Mouse (Mus musculus) CH12.LX (cell line): ENCODE results near the gene Grsf1. TPM values are rescaled to one million over a fixed set of nuclear protein-coding genes. Genes with fewer than 3 reads are reported as not detected.

Experiments used
- DNase-seq: peaks from one replicate; pipeline ENCODE4 v3.0.0-alpha.2; 2013; ENCODE audit errors: extremely low read depth
- H3K27ac ChIP-seq: 2 replicates; pipeline ENCODE4 v1.5.1; 2012; ENCODE audit warnings: low read depth, mild to moderate bottlenecking, control low read depth, moderate library complexity; ENCODE audit not compliant: insufficient read depth
- H3K27me3 ChIP-seq: replicated peaks from 2 replicates; pipeline ENCODE3; 2012; ENCODE audit warnings: inconsistent platforms
- H3K36me3 ChIP-seq, 2 experiments: replicated peaks in 1 of 2; 2 replicates each; pipeline versions ENCODE3 to v1.6.1; 2012; ENCODE audit warnings: inconsistent platforms in 1 of 2, low read length in 1 of 2, mild to moderate bottlenecking in 1 of 2, mixed read lengths in 1 of 2, moderate library complexity in 1 of 2; ENCODE audit not compliant: control insufficient read depth in 1 of 2, insufficient read depth in 1 of 2
- H3K4me1 ChIP-seq, 2 experiments: 2 replicates each; pipeline ENCODE4 v1.6.1; 2012; ENCODE audit warnings: inconsistent platforms in 1 of 2, moderate library complexity in 1 of 2; ENCODE audit not compliant: insufficient read depth in 2 of 2, control insufficient read depth in 1 of 2
- H3K4me2 ChIP-seq: 2 replicates; pipeline ENCODE4 v1.6.1; 2012; ENCODE audit warnings: low read depth, mild to moderate bottlenecking, control low read depth; ENCODE audit not compliant: poor library complexity, insufficient read depth, severe bottlenecking
- H3K4me3 ChIP-seq, 3 experiments: fragments of 150-350 bp in 1 of 3; sonication (generic) in 1 of 3; replicated peaks in 1 of 3; 2 replicates each; pipeline versions ENCODE3 to v1.5.1; 2011 to 2012; ENCODE audit warnings: low read depth in 2 of 3, low read length in 2 of 3, mild to moderate bottlenecking in 2 of 3, moderate library complexity in 2 of 3, control low read depth in 1 of 3, improper control_type of control experiment in 1 of 3, inconsistent platforms in 1 of 3, mixed read lengths in 1 of 3; ENCODE audit not compliant: poor library complexity in 1 of 3
- H3K79me2 ChIP-seq: replicated peaks from 2 replicates; pipeline ENCODE4 v1.6.1; 2012; ENCODE audit warnings: mild to moderate bottlenecking, moderate library complexity; ENCODE audit not compliant: control insufficient read depth, poor library complexity, insufficient read depth, severe bottlenecking; ENCODE audit errors: extremely low read depth
- H3K9ac ChIP-seq: 2 replicates; pipeline ENCODE4 v1.6.1; 2012; ENCODE audit warnings: low read depth, mild to moderate bottlenecking, control low read depth, moderate library complexity; ENCODE audit not compliant: insufficient read depth
- H3K9me3 ChIP-seq: replicated peaks from 2 replicates; pipeline ENCODE3; 2012; ENCODE audit warnings: low read length, inconsistent platforms, mixed read lengths
- BHLHE40 ChIP-seq: IDR thresholded peaks from 2 replicates; pipeline ENCODE4 v1.6.1; 2011; ENCODE audit warnings: mild to moderate bottlenecking, low read depth, low read length, improper control_type of control experiment
- CHD1 ChIP-seq: IDR thresholded peaks from 2 replicates; pipeline ENCODE4 v1.6.1; 2012; ENCODE audit warnings: low read depth, low read length, improper control_type of control experiment, inconsistent platforms
- CHD2 ChIP-seq: IDR thresholded peaks from 2 replicates; pipeline ENCODE4 v1.6.1; 2011; ENCODE audit warnings: low read length, improper control_type of control experiment
- CTCF ChIP-seq, 2 experiments: IDR thresholded peaks in 1 of 2; conservative IDR thresholded peaks in 1 of 2; 2 replicates each; pipeline ENCODE4 v1.5.1; 2011 to 2012; ENCODE audit warnings: low read depth in 2 of 2, low read length in 2 of 2, improper control_type of control experiment in 1 of 2, inconsistent platforms in 1 of 2, mild to moderate bottlenecking in 1 of 2, moderate library complexity in 1 of 2
- E2F4 ChIP-seq: IDR thresholded peaks from 2 replicates; pipeline ENCODE4 v1.6.1; 2011; ENCODE audit warnings: low read depth, low read length, improper control_type of control experiment; ENCODE audit not compliant: insufficient replicate concordance
- ELF1 ChIP-seq: IDR thresholded peaks from 2 replicates; pipeline ENCODE4 v1.6.1; 2014; ENCODE audit warnings: low read depth, mild to moderate bottlenecking, inconsistent platforms, low read length, improper control_type of control experiment
- ETS1 ChIP-seq: conservative IDR thresholded peaks from 2 replicates; pipeline ENCODE4 v1.6.1; 2012; ENCODE audit warnings: low read depth, mild to moderate bottlenecking, inconsistent platforms, low read length, improper control_type of control experiment, moderate library complexity
- GABPA ChIP-seq: IDR thresholded peaks from 2 replicates; pipeline ENCODE4 v1.6.1; 2012; ENCODE audit warnings: low read depth, low read length, improper control_type of control experiment, inconsistent platforms; ENCODE audit not compliant: insufficient replicate concordance
- HCFC1 ChIP-seq: IDR thresholded peaks from 2 replicates; pipeline ENCODE4 v1.6.1; 2012; ENCODE audit warnings: low read depth, mild to moderate bottlenecking, inconsistent platforms, low read length, improper control_type of control experiment
- IRF4 ChIP-seq: IDR thresholded peaks from 2 replicates; pipeline ENCODE4 v1.6.1; 2014; ENCODE audit warnings: low read depth, mild to moderate bottlenecking, inconsistent platforms, low read length, improper control_type of control experiment
- JUN ChIP-seq: IDR thresholded peaks from 2 replicates; pipeline ENCODE4 v1.6.1; 2011; ENCODE audit warnings: low read depth, mild to moderate bottlenecking, low read length, improper control_type of control experiment, moderate library complexity; ENCODE audit not compliant: insufficient read depth
- JUND ChIP-seq: conservative IDR thresholded peaks from 2 replicates; pipeline ENCODE4 v1.6.1; 2011; ENCODE audit warnings: low read depth, low read length, improper control_type of control experiment
- MAFK ChIP-seq: IDR thresholded peaks from 2 replicates; pipeline ENCODE4 v1.6.1; 2011; ENCODE audit warnings: low read length, improper control_type of control experiment; ENCODE audit not compliant: insufficient replicate concordance
- MAX ChIP-seq: IDR thresholded peaks from 2 replicates; pipeline ENCODE4 v1.6.1; 2011; ENCODE audit warnings: low read length, improper control_type of control experiment
- MAZ ChIP-seq: IDR thresholded peaks from 2 replicates; pipeline ENCODE4 v1.6.1; 2012; ENCODE audit warnings: low read depth, mild to moderate bottlenecking, inconsistent platforms, low read length, improper control_type of control experiment, moderate library complexity
- MEF2A ChIP-seq: IDR thresholded peaks from 2 replicates; pipeline ENCODE4 v1.6.1; 2014; ENCODE audit warnings: low read depth, mild to moderate bottlenecking, inconsistent platforms, low read length, improper control_type of control experiment, borderline replicate concordance
- MXI1 ChIP-seq: IDR thresholded peaks from 2 replicates; pipeline ENCODE4 v1.6.1; 2011; ENCODE audit warnings: mild to moderate bottlenecking, low read depth, low read length, improper control_type of control experiment
- MYC ChIP-seq: IDR thresholded peaks from 2 replicates; pipeline ENCODE4 v1.6.1; 2011; ENCODE audit warnings: low read depth, mild to moderate bottlenecking, improper control_type of control experiment, low read length
- NELFE ChIP-seq: IDR thresholded peaks from 2 replicates; pipeline ENCODE4 v1.6.1; 2011; ENCODE audit warnings: low read depth, low read length, improper control_type of control experiment
- NRF1 ChIP-seq: IDR thresholded peaks from 2 replicates; pipeline ENCODE4 v1.6.1; 2014; ENCODE audit warnings: low read depth, mild to moderate bottlenecking, inconsistent platforms, low read length, improper control_type of control experiment, moderate library complexity
- PAX5 ChIP-seq: IDR thresholded peaks from 2 replicates; pipeline ENCODE4 v1.6.1; 2012; ENCODE audit warnings: low read length, inconsistent platforms, mixed read lengths
- POLR2AphosphoS2 ChIP-seq: IDR thresholded peaks from 2 replicates; pipeline ENCODE4 v1.6.1; 2011; ENCODE audit warnings: low read depth, low read length, improper control_type of control experiment
- RAD21 ChIP-seq: IDR thresholded peaks from 2 replicates; pipeline ENCODE4 v1.6.1; 2011; ENCODE audit warnings: low read depth, mild to moderate bottlenecking, low read length, improper control_type of control experiment, moderate library complexity
- RCOR1 ChIP-seq: conservative IDR thresholded peaks from 2 replicates; pipeline ENCODE4 v1.6.1; 2012; ENCODE audit warnings: low read depth, mild to moderate bottlenecking, inconsistent platforms, low read length, improper control_type of control experiment
- SIN3A ChIP-seq: IDR thresholded peaks from 2 replicates; pipeline ENCODE4 v1.6.1; 2012; ENCODE audit warnings: low read length, improper control_type of control experiment, inconsistent platforms
- SMC3 ChIP-seq: IDR thresholded peaks from 2 replicates; pipeline ENCODE4 v1.6.1; 2011; ENCODE audit warnings: low read depth, low read length, improper control_type of control experiment
- TBP ChIP-seq: conservative IDR thresholded peaks from 2 replicates; pipeline ENCODE4 v1.6.1; 2011; ENCODE audit warnings: low read depth, low read length, improper control_type of control experiment
- TCF12 ChIP-seq: IDR thresholded peaks from 2 replicates; pipeline ENCODE4 v1.6.1; 2014; ENCODE audit warnings: low read depth, mild to moderate bottlenecking, inconsistent platforms, low read length, improper control_type of control experiment
- USF1 ChIP-seq: IDR thresholded peaks from 2 replicates; pipeline ENCODE4 v1.6.1; 2014; ENCODE audit warnings: low read depth, mild to moderate bottlenecking, inconsistent platforms, low read length, improper control_type of control experiment
- ZC3H11A ChIP-seq: IDR thresholded peaks from 2 replicates; pipeline ENCODE4 v1.6.1; 2012; ENCODE audit warnings: low read depth, mild to moderate bottlenecking, inconsistent platforms, low read length, improper control_type of control experiment
- ZKSCAN1 ChIP-seq: IDR thresholded peaks from 2 replicates; pipeline ENCODE4 v1.6.1; 2012; ENCODE audit warnings: low read depth, inconsistent platforms, low read length, improper control_type of control experiment, borderline replicate concordance
- ZMIZ1 ChIP-seq: IDR thresholded peaks from 2 replicates; pipeline ENCODE4 v1.6.1; 2012; ENCODE audit warnings: low read depth, mild to moderate bottlenecking, inconsistent platforms, low read length, improper control_type of control experiment
- ZNF384 ChIP-seq: IDR thresholded peaks from 2 replicates; pipeline ENCODE4 v1.6.1; 2012; ENCODE audit warnings: low read depth, low read length, improper control_type of control experiment, inconsistent platforms
- dilution Hi-C: fragments of 300-500 bp; cut with MboI; formaldehyde crosslinking; loops from 2 replicates; pipeline ENCODE4 v1.14.3; 2020; ENCODE audit warnings: low sequenced_read_pairs; ENCODE audit not compliant: extremely low pct_unique_long_range_greater_than_20kb, extremely low pct_ligation_motif_present
- in situ Hi-C: fragments of 300-500 bp; cut with MboI; formaldehyde crosslinking; loops from 3 replicates; pipeline ENCODE4 v1.14.3; 2019; ENCODE audit warnings: low sequenced_read_pairs, low pct_ligation_motif_present, low pct_unique_long_range_greater_than_20kb, mixed read lengths
- polyA plus RNA-seq: library from polyadenylated mRNA; unstranded; fragments of >175 nt; gene quantifications from 2 replicates; pipeline ENCODE4 v1.2.1, GENCODE M21; 2012; ENCODE audit warnings: low read depth; ENCODE audit not compliant: insufficient read length
- total RNA-seq, 2 experiments: library from RNA; depleted of rRNA; stranded (reverse); fragments of 300-350 nt in 1 of 2; fragments of >200 nt in 1 of 2; gene quantifications; 2 replicates each; pipeline ENCODE4 v1.2.3; 2012 to 2014

Grsf1 gene
- total and polyA plus RNA-seq, 3 experiments, result 56.8 to 109 (median 100) TPM

DNA sequence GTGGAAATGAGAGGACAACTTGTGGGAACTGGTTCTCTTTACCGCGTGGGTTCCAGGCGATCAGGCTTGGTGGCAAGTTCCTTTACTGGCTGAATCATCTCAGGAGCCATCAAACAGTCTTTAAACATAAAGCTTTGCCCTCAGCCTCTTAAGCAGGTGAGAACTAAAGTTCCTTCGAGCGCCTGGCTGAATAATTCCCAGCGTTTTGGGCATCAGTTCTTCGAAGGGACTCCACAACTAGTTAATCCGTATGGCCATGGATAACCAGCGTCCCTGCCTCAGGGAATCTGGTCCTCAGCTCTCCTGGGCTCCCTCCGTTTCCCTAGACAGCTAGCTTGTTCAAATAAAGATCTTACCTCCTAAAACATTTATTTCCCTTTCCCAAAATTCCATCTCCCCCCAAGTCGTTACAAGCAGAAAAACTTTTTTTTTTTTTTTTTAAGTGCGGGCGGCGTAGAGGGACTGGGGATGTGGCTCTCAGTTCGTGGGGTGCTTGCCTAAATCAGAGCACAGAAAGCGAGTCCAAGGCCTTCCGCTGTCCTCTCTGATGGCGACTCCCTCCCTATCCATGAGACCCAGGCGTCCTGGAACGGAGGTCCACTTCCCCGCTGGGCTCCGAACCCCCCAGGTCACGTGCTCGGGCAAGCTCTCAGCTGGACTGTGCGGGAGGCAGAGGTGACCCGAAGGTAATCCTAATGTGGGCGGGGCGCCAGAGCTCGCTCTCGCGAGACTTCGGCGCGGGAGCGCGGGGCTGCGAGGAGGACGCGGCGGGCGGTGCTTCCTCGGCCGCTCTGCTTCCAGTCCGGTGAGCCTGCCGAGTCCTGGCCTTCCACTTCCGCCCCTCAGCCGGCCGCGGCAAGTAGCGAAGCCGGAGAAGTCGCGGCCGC, 44.4 kb upstream of the Grsf1 start, which contains the start of gene Mob1b (continued):
- no peak for TF ChIP-seq E2F4
- peak; percentile 43; the same call in 1 of the 2 replicates for TF ChIP-seq NRF1
- 0 out of 2 replicates have a peak, but pooled peaks have one; percentile 81 for TF ChIP-seq POLR2AphosphoS2
- no peak for TF ChIP-seq ZC3H11A
- TF ChIP-seq TBP, result peak; percentile 92
- TF ChIP-seq MXI1, result peak; percentile 87
- TF ChIP-seq JUND, result no peak
- no peak for TF ChIP-seq CHD1
- TF ChIP-seq GABPA, result no peak

DNA sequence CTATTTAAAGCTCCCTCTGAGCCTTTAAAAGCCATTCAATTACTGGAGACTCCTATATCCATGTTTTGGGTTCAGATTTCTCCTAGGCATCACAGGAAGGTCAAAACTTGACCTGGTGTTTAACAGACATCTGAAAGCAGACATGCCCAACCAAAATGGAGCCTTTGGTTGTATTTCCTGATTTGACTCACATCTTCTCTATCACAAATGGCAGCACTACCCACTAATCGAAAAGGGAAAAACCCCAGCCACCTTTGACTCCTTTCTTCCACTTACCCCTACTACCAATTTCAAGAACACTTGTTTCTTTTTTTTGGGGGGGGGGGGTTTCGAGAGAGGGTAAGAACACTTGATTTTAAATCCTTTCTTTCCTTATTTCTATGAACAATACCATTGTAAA, 41.0 kb upstream of the Grsf1 start:
- dilution Hi-C loops, result no loop called here
- TF ChIP-seq MXI1, result no peak
- TF ChIP-seq GABPA, result no peak
- TF ChIP-seq MAZ, result peak; percentile 90
- TF ChIP-seq POLR2AphosphoS2, result no peak
- TF ChIP-seq MAX, result peak; percentile 27; the same call in 1 of the 2 replicates
- peak; percentile 57 for TF ChIP-seq BHLHE40
- TF ChIP-seq SMC3, result no peak
- peak; percentile 73 for TF ChIP-seq ETS1
- no peak for TF ChIP-seq E2F4
- peak; percentile 40; the same call in 1 of the 2 replicates for TF ChIP-seq HCFC1
- TF ChIP-seq ELF1, result 0 out of 2 replicates have a peak, but pooled peaks have one; percentile 12
- TF ChIP-seq NELFE, result no peak
- peak; percentile 62 for TF ChIP-seq CHD2
- TF ChIP-seq USF1, result no peak
- TF ChIP-seq TBP, result no peak
- TF ChIP-seq JUN, result peak; percentile 91
- TF ChIP-seq MAFK, result peak; percentile 64; the same call in 1 of the 2 replicates
- TF ChIP-seq TCF12, result peak; percentile 73
- no peak; the same call in 1 of the 2 replicates for TF ChIP-seq RCOR1
- TF ChIP-seq ZC3H11A, result no peak
- TF ChIP-seq ZMIZ1, result no peak
- peak; percentile 97 for TF ChIP-seq JUND
- TF ChIP-seq RAD21, result no peak
- TF ChIP-seq PAX5, result no peak
- TF ChIP-seq CHD1, result no peak
- no peak for TF ChIP-seq CTCF (conservative IDR thresholded peaks at IDR 0.05 in 1 of 2, IDR thresholded peaks at IDR 0.05 in 1 of 2; ENCODE audit: low read depth in 2 of 2, low read length in 2 of 2)
- TF ChIP-seq NRF1, result no peak
- TF ChIP-seq SIN3A, result no peak
- TF ChIP-seq MEF2A, result peak; percentile 72; the same call in 1 of the 2 replicates
- peak; percentile 49 for TF ChIP-seq ZNF384
- peak; percentile 58; the same call in 1 of the 2 replicates for TF ChIP-seq MYC
- TF ChIP-seq ZKSCAN1, result no peak
- peak; percentile 99 for TF ChIP-seq IRF4

More for the DNA sequence above, 41.0 kb upstream of the Grsf1 start:
- Histone ChIP-seq H3K4me2 (no peak overlapping the region; the same call in 1 of the 2 replicates), H3K9me3 (no peaks in the 10 kb centered on the region), H3K27ac (no peak overlapping the region), H3K4me3 (no peak overlapping the region), H3K79me2 (peaks cover 11% of the 10 kb centered on the region), H3K4me1 (peaks cover 9 to 28% of the 10 kb centered on the region in 2 experiments), H3K27me3 (no peaks in the 10 kb centered on the region), H3K9ac (no peak overlapping the region), H3K36me3 (no peaks in the 10 kb centered on the region)
- DNase-seq, result peak; percentile 79
- in situ Hi-C loops, result no loop called here
